Mouse (Mus musculus) cerebellum, adult 2 months (tissue): ENCODE measurements around the gene Tmem121.

Source experiments
- CTCF ChIP-seq: fragments of 200-500 bp; IDR thresholded peaks from 2 replicates; pipeline ENCODE4 v1.5.1; 2011; ENCODE audit warnings: low read depth, mild to moderate bottlenecking, control low read depth, low read length, moderate library complexity, borderline replicate concordance; ENCODE audit not compliant: insufficient read depth
- POLR2A ChIP-seq: fragments of 200-500 bp; IDR thresholded peaks from 2 replicates; pipeline ENCODE4 v1.6.1; 2011; ENCODE audit warnings: low read length, control low read depth, borderline replicate concordance; ENCODE audit not compliant: insufficient read depth

GRCm38 (mm10) chr12:113142021-113142975, 43.4 kb upstream of the Tmem121 start:
- TF ChIP-seq CTCF (no peak), POLR2A (no peak)
